ENCODE assay signal across 37 mouse cellular contexts in genomic region chr3:89125981-89126380, GRCm38 (mm10). TPM values are rescaled to one million over a fixed set of nuclear protein-coding genes. Genes with fewer than 3 reads are reported as not detected.
"Had no signal": no experiment of that assay in that cellular context is flagged by ENCODE, and none has a peak within 500 bp of the region (broad histone marks: within the 10 kb centered on the region; RNA-seq: fewer than 3 reads in every experiment).

No protein-coding gene starts in this region.

- DNase-seq: gastrocnemius, adult 2 months; gastrocnemius, postnatal 10 days; gastrocnemius, postnatal 25 days; heart, adult 11 months; heart, adult 2 months; heart, postnatal 4 days; kidney, adult 18-20 months; kidney, adult 8-10 months; kidney, postnatal 10 days; kidney, postnatal 25 days; kidney, postnatal 4 days; liver; liver, embryonic 13.5 days had no signal

- H3K27ac ChIP-seq: gastrocnemius, adult 2 months; heart, adult 2 months; heart, embryonic 13.5 days; heart, embryonic 15.5 days; hindbrain, embryonic 10.5 days; hindbrain, embryonic 12.5 days; hindbrain, embryonic 14.5 days; intestine, embryonic 15.5 days; layer of hippocampus, adult 2 months; left cerebral cortex, adult 2 months; limb, embryonic 10.5 days; limb, embryonic 12.5 days; liver, embryonic 13.5 days; liver, embryonic 15.5 days had no signal

- H3K4me3 ChIP-seq: gastrocnemius, adult 2 months; heart, adult 2 months; heart, embryonic 13.5 days; heart, embryonic 15.5 days; hindbrain, embryonic 10.5 days; hindbrain, embryonic 12.5 days; intestine, embryonic 15.5 days; layer of hippocampus, adult 2 months; left cerebral cortex, adult 2 months; limb, embryonic 10.5 days; limb, embryonic 12.5 days; liver, embryonic 13.5 days; liver, embryonic 15.5 days had no signal

- H3K27me3 ChIP-seq: heart, embryonic 13.5 days; heart, embryonic 15.5 days; hindbrain, embryonic 12.5 days; intestine, embryonic 15.5 days; limb, embryonic 12.5 days; liver, embryonic 13.5 days; liver, embryonic 15.5 days had no signal

- H3K4me1 ChIP-seq: hindbrain, embryonic 12.5 days; intestine, embryonic 15.5 days; limb, embryonic 12.5 days had no signal

- H3K36me3 ChIP-seq: heart, embryonic 13.5 days; heart, embryonic 15.5 days; hindbrain, embryonic 10.5 days; hindbrain, embryonic 12.5 days; intestine, embryonic 15.5 days; limb, embryonic 10.5 days; limb, embryonic 12.5 days; liver, embryonic 13.5 days; liver, embryonic 15.5 days had no signal

- ATAC-seq: hindbrain, embryonic 16.5 days; inflammation-experienced regulatory T-cells, adult 6 months; intestine, embryonic 15.5 days; intestine, postnatal 0 days had no signal

- H3K4me2 ChIP-seq: heart, embryonic 11.5 days; heart, embryonic 13.5 days; heart, embryonic 15.5 days; hindbrain, embryonic 12.5 days; hindbrain, embryonic 14.5 days; intestine, embryonic 15.5 days; limb, embryonic 12.5 days; liver, embryonic 11.5 days; liver, embryonic 13.5 days; liver, embryonic 15.5 days had no signal

- H3K9ac ChIP-seq: heart, embryonic 13.5 days; heart, embryonic 15.5 days; hindbrain, embryonic 12.5 days; hindbrain, embryonic 14.5 days; intestine, embryonic 15.5 days; limb, embryonic 12.5 days; liver, embryonic 13.5 days; liver, embryonic 15.5 days had no signal

- H3K9me3 ChIP-seq: heart, embryonic 13.5 days; heart, embryonic 15.5 days; hindbrain, embryonic 10.5 days; hindbrain, embryonic 12.5 days; intestine, embryonic 15.5 days; limb, embryonic 10.5 days; limb, embryonic 12.5 days; liver, embryonic 13.5 days; liver, embryonic 15.5 days had no signal

RNA-seq across cellular contexts. Expression of gene Pklr, which starts 10.0 kb away (rescaled TPM):
- total RNA-seq: gastrocnemius, adult 2 months; gastrocnemius, postnatal 25 days; heart, adult 2 months; heart, postnatal 25 days; heart, postnatal 4 days; layer of hippocampus, adult 2 months; layer of hippocampus, postnatal 25 days; left cerebral cortex, adult 2 months; left cerebral cortex, postnatal 14 days; left cerebral cortex, postnatal 36 days had no signal
- polyA plus RNA-seq: inflammation-experienced regulatory T-cells, adult 6 months had no signal

RNA-seq across cellular contexts. Expression of gene Gm43738, which starts 25.1 kb away (rescaled TPM):
- total RNA-seq: gastrocnemius, adult 2 months; gastrocnemius, postnatal 10 days; gastrocnemius, postnatal 25 days; heart, adult 2 months; heart, postnatal 25 days; heart, postnatal 4 days; layer of hippocampus, postnatal 25 days; left cerebral cortex, adult 2 months; left cerebral cortex, postnatal 14 days had no signal
- polyA plus RNA-seq: gonadal fat pad, adult 2 months; heart, adult 2 months; heart, embryonic 11.5 days; heart, embryonic 13.5 days; heart, postnatal 0 days; hindbrain, embryonic 12.5 days; hindbrain, embryonic 14.5 days; hindbrain, embryonic 16.5 days; inflammation-experienced regulatory T-cells, adult 6 months; intestine, postnatal 0 days; kidney, embryonic 14.5 days; kidney, embryonic 16.5 days; liver, embryonic 11.5 days; liver, embryonic 13.5 days; liver, embryonic 15.5 days had no signal
